Mouse (Mus musculus) thymus, adult 18-20 months (tissue): ENCODE data around the gene Nop16.
"Not testable (repeated sequence)": the region's sequence is repeated elsewhere in the genome, so short reads cannot be mapped to it uniquely, and the experiment has no call there.

Source experiments
- DNase-seq, 2 experiments: peaks; one replicate each; pipeline ENCODE4 v3.0.0; 2022; ENCODE audit warnings: mixed read lengths in 2 of 2

Nop16 gene

DNA sequence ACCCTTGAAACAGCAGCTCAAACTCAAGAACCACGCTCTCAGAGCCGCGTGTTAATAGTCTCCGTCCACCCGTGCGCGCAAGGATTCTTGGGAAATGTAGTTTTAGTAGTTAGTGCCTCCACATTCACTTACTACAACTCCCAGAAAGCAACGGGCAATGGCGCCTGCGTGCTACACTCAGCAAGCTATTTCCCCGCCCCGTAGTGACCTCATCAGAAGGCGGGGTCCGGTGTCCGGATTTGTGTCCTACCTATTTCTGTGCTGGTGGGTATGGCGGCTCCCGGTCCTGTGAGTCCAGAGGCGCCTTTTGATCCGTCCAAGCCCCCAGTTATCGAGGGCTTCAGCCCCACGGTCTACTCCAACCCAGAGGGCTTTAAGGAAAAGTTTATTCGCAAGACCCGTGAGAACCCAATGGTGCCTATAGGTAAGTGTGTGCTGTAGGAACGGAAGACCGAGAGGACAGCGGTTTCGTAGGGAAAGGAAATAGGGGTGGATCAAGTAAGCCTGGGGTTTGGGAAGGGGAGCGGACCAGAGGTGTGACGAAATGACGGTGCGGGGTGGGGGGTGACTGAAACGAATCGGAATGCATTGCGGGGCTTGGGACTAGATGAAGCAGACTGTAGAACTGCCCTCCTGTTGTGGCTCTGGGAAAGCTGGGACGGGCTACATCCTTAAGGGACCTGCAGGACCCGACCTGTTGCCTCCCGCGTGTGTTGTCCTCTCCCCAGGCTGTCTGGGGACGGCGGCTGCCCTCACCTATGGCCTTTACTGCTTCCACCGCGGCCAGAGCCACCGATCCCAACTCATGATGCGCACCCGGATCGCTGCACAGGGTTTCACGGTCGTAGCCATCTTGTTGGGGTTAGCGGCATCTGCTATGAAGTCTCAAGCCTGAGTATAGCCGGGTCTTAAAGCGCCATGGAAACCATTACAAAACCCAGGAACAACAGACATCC lies at the start of gene Nop16, which contains the start of gene Higd2a:
TSS of gene Nop16 (minus strand) at position 95 of the 956 bp plus-strand sequence.
TSS of gene Higd2a (plus strand) at position 212 of the 956 bp plus-strand sequence.
- peak; percentile 92 to 95 for DNase-seq

- DNase-seq, result no peak
These were observed 45.1 kb upstream of the Nop16 start for GRCm38 (mm10) chr13:54635011-54635410.

DNA sequence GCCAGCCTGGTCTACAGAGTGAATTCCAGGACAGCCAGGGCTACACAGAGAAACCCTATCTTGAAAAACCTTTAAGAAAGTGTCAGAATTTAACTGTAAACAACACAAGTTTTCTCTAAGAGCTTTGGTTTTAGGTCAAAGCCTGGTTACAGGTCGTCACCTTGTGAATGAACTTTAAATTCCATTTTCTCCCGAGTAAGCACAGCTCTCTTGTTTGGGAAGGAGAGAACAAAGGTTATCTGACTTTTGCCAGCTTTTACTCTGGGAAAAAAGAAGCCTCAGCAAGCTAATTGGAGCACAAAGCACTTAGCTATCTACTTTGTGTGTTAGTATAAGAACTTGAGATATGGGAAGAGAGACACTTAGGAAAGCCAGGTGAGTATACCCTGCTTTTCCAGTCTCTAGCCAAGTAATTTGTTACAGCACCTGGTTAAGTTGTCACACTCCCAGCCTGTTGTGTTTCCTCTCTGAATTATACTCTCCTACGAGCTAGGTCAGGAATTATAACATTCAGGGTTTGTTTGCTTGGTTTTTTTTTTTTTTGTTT lies 42.9 kb upstream of the Nop16 start:
- DNase-seq, result no peak

DNA sequence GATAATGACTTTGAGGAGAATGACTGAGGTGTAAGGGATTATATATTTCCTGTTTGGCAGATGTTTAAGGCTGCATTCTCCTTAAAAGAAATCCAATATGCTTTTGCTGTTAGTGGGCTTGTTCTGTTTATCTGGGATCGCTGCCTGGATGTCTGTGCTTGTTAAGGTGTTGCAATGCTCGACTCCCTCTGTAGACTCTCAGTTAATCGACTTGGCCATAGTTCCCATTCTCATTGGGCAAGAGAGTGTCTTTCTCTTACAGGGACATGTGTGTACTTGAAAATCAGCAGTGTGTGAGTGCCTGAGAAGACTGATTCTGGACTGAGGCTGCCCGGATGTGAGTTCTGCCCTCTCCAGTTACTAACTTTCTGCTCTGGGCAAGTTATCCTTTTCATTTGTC lies 39.2 kb upstream of the Nop16 start:
- no peak for DNase-seq

GRCm38 (mm10) chr13:54621960-54622521 lies 32.2 kb upstream of the Nop16 start:
- no peak for DNase-seq

DNA sequence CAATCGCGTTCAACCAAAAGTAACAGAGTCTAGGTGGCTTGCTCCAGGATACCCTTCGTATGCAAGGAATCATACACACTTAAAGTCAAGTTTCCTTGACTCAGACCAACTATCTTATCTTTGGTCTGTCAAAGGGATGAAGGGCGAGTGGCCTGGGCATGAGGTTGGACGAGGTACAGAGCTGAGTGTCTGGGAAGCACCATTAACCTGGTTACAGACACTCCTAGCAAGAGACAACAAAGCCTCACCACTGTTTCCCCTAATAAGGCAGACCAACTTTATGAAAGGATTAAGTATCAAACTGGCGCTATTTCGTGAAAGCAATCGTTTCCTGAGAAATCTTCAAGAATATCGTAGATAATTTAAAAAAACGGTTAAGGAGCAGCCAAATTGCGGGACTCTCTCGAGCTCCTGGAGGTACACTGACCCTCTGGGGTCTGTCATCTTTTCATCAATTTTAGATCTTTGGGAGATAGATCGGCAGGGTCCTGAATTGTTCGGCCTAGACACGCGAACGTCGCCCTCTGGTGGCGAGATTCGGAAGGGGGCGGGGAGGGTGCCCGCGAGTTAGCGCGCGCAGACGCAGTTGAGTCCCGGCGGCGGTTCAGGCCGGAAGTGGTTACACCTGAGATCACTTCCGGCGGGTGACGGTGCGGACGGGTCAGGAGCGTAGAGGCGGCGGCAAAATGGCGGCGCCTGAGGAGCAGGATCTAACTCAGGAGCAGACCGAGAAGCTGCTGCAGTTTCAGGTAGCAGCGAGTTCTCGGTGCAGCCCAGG lies 31.5 kb upstream of the Nop16 start, which contains the start of gene Faf2:
TSS of gene Faf2 (plus strand) at position 630 of the 778 bp plus-strand sequence.
- peak; percentile 90 to 93 for DNase-seq

DNA sequence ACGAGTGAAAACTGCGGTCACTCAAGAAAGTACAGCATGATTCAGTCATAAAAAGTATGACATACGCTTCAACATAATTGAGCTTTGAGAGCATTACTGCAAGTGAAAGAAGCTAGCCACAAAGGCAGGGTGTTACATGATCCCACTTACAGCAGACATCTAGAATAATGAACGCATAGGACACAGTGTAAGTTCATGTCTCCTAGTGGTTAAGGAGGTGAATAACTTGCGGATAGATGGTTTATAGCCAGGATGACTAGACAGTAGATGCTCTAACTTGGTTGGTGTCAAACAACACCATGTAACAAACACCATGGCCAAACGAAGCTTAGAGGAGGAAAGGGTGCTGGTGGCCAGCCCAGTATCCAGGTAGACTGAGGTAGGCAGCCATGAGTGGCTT lies 27.1 kb upstream of the Nop16 start:
- DNase-seq, result no peak

GRCm38 (mm10) chr13:54616307-54616706 lies 26.4 kb upstream of the Nop16 start:
- no peak for DNase-seq

DNA sequence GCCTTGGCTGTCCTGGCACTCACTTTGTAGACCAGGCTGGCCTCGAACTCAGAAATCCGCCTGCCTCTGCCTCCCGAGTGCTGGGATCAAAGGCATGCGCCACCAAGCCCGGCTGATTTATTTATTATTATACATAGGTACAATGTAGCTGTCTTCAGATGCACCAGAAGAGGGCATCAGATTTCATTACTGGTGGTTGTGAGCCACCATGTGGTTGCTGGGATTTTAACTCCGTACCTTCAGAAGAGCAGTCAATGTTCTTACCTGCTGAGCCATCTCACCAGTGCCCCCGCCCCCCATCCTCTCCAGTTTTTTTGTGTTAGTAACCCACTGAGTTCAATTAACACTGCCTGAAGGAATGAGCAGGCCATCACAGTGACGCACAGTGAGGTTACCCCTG lies 23.3 kb upstream of the Nop16 start:
- DNase-seq, result not testable (repeated sequence)

- peak; percentile 74 to 75 for DNase-seq
These were observed 21.3 kb upstream of the Nop16 start, which contains the start of gene Cltb for GRCm38 (mm10) chr13:54610972-54611754. Gene Cltb, minus strand, starts transcription at chr13:54611344.

GRCm38 (mm10) chr13:54610613-54610971 lies 20.7 kb upstream of the Nop16 start:
- DNase-seq, result no peak

DNA sequence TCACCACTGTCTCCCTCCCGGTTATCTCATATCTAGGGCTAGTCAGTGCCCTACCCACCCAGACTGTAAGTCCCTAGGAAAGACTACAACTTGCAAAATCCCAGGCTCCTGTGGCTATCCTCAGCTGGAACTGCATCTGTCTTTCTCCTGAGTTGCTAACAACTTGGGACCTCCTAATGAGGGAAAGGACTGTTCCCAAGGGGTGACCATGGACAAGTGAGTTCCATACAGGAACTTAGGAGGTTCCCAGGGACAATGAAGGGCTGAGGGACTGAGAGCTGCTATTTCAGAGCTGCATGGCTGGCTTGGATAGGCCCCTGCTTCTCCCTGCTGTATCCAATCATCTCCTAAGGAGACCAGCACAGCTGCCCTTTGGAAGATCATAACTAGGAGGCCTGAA lies 19.4 kb upstream of the Nop16 start:
- DNase-seq, result no peak

DNA sequence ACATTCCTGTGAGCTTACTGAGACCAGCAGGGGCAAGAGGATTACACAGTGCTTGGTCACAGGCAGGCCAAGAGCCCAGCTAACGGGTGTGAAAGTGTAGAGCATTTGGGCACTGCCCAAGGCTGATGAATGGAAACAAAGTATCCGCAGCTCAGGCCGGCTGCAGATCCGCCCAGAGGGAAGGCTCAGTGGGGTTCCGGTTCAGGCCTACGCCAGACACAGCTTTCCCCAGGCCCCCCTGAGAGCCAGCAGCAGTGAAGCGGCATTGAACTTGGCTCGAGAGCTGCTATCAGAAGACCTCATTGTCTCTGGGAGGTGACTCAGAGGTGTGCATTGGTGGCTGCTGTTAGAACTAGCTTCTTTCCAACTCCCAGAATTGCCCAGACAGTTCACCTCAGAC lies 18.8 kb upstream of the Nop16 start:
- no peak for DNase-seq

DNA sequence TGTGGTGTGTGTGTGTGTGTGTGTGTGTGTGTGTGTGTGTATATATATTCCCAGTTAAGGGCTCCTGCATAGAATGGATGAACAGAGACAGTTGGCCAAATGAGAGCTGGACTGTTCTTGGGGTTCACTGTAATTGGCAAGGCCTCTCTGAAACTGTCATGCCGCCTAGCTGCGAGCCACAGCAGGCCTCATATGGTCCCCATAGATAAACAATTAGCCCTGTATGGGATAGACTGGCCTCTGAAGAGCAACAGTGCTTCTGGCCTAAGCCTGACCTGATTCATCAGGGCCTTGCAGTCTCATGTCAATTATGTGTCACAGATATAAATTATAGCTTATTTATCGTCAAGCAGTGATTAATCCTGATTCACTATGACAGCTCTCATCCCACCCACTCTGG lies 18.1 kb upstream of the Nop16 start:
- no peak for DNase-seq

DNA sequence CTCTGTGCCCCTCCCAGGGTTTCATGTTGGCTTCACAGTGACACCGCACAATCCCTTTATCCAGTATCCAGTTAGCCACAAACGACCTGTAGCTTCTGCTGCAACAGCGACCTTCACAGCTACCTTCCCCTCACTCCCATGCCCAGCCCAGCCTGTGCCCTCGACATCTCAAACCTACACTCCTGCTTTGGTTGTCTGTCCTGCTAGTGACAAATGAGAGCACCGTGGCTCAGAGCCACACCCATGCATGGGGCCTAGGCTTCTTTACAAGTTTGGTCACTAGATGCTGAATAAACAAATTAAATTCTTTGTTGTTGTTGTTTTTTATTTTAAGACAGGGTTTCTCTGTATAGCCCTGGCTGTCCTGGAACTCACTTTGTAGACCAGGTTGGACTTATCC lies 17.3 kb upstream of the Nop16 start:
- no peak for DNase-seq

DNA sequence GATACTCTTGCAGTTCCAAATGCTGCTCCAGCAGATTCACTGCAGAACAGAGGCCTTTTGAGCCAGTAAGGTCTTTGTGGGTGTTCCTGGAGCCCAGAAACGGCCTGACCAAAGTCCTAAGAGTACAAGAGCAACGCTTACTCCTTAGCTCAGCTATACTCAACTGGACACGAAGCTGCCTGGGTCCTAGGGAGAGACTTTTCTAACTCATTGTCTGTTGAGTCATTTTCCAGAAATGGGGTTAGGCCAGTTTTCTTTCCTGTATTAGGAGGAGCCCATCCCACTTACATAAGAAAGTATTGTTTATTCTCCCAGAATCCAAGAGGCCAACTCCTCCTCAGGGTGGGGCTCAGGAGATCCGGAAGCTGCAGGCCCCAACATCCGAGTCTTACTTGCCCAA lies 15.5 kb upstream of the Nop16 start:
- no peak for DNase-seq

- DNase-seq, result no peak
These were observed 14.3 kb upstream of the Nop16 start for GRCm38 (mm10) chr13:54604221-54604620.

- DNase-seq, result no peak
These were observed 13.6 kb upstream of the Nop16 start for GRCm38 (mm10) chr13:54603501-54603900.

- no peak for DNase-seq
These were observed 12.8 kb upstream of the Nop16 start for GRCm38 (mm10) chr13:54602639-54603111.

- no peak for DNase-seq
These were observed 8.8 kb upstream of the Nop16 start for GRCm38 (mm10) chr13:54598622-54599143.

DNA sequence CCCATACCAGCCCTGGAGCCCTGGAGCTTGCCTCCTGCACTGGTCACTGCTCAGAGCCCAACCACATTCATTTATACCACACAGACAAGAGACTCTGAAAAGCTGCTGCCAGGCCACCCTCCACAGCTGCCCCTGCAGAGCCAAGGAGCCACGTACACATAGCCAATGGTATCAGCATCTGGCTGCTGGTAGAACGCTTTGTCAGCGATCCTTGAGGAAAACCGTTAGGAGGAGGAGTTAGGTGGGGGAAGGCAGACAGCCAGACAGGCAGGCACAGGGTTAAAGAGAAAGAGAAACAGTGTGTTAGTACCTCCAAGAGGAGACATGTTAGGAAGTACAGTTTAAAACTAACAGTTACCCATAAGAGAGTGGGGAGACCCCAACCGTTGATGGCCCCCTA lies 7.0 kb upstream of the Nop16 start:
- DNase-seq, result no peak
